Comparison of ENCODE assay signal across 24 mouse cellular contexts in the genomic region with DNA sequence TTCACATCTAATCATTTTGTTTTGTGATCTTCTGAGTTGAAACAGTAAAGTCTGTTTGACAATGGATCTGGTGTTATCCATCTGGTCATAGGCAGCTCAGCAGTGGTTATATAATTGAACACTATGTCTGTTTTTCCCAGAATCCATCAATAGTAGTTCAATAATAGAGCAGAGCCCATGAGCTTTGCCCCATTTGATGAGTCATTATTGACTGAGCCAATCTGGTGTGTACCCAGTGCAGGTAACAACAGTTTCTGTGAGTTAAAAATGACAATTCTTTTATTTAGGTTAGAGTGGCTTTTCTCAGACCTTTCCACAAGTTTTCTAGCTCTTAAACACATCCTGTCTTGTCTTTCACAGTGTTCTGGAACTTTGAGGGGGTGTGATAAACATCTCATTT.
A peak's percentile ranks its signal among the peaks of the same experiment; 100 is the strongest.
DNase-seq lines count a peak whose midpoint lies in the region; ATAC-seq and TF ChIP-seq lines count a peak whose summit lies in the region.
"Had no signal": no experiment of that assay in that cellular context is flagged by ENCODE, and none has a peak within 500 bp of the region (broad histone marks: within the 10 kb centered on the region; RNA-seq: fewer than 3 reads in every experiment).

No protein-coding gene starts in this region.

- no peak overlapping the region for H3K4me2 ChIP-seq in liver, embryonic 12.5 days
- H3K4me2 ChIP-seq: heart, embryonic 12.5 days; heart, embryonic 15.5 days; hindbrain, embryonic 13.5 days had no signal

- no peak overlapping the region for H3K9ac ChIP-seq in liver, adult 2 months (ENCODE audit: low read depth, low read length)
- H3K9ac ChIP-seq in liver, embryonic 12.5 days = no peak overlapping the region
- H3K9ac ChIP-seq: forebrain, postnatal 0 days; heart, embryonic 12.5 days; heart, embryonic 15.5 days; hindbrain, embryonic 13.5 days had no signal

- ATAC-seq in frontal cortex, adult (ENCODE audit: low TSS enrichment) = peak; percentile 44
- no peak for ATAC-seq in liver, embryonic 12.5 days
- ATAC-seq: activated CD4-positive, CD25-positive, alpha-beta regulatory T cell, adult 4 months; forebrain, embryonic 14.5 days; forebrain, postnatal 0 days; hindbrain, embryonic 16.5 days had no signal

- TF ChIP-seq POLR2A in liver, adult 2 months (IDR thresholded peaks at IDR 0.05; ENCODE audit: extremely low read depth, insufficient read depth, low read length) = no peak

- H3K27me3 ChIP-seq in liver, adult 2 months (ENCODE audit: control insufficient read depth, insufficient read depth, low read length) = no peaks in the 10 kb centered on the region
- H3K27me3 ChIP-seq in liver, embryonic 12.5 days (replicated peaks) = no peaks in the 10 kb centered on the region
- H3K27me3 ChIP-seq: heart, embryonic 12.5 days; heart, embryonic 15.5 days; hindbrain, embryonic 13.5 days had no signal

- peaks cover 2% of the 10 kb centered on the region; the same call in 1 of the 2 replicates for H3K4me1 ChIP-seq in liver, adult 2 months (ENCODE audit: control insufficient read depth, insufficient read depth, low read length)
- H3K4me1 ChIP-seq in liver, embryonic 12.5 days = no peaks in the 10 kb centered on the region
- H3K4me1 ChIP-seq: forebrain, embryonic 10.5 days; heart, embryonic 12.5 days; heart, embryonic 15.5 days; hindbrain, embryonic 10.5 days; hindbrain, embryonic 13.5 days had no signal

- TF ChIP-seq CTCF in liver, adult 2 months (IDR thresholded peaks at IDR 0.05; ENCODE audit: low read depth, low read length) = no peak

- H3K9me3 ChIP-seq in liver, embryonic 12.5 days (replicated peaks) = no peaks in the 10 kb centered on the region
- H3K9me3 ChIP-seq: forebrain, embryonic 10.5 days; heart, embryonic 12.5 days; heart, embryonic 15.5 days; hindbrain, embryonic 10.5 days; hindbrain, embryonic 13.5 days had no signal

- no peak overlapping the region for H3K4me3 ChIP-seq in liver, adult 2 months (ENCODE audit: insufficient read depth, low read depth, low read length)
- H3K4me3 ChIP-seq in liver, embryonic 12.5 days = no peak overlapping the region
- H3K4me3 ChIP-seq: forebrain, embryonic 10.5 days; heart, embryonic 12.5 days; heart, embryonic 15.5 days; hindbrain, embryonic 10.5 days; hindbrain, embryonic 13.5 days had no signal

- no peaks in the 10 kb centered on the region for H3K36me3 ChIP-seq in liver, adult 2 months (ENCODE audit: control insufficient read depth, insufficient read depth, low read length)
- no peaks in the 10 kb centered on the region for H3K36me3 ChIP-seq in liver, embryonic 12.5 days
- H3K36me3 ChIP-seq: forebrain, embryonic 10.5 days; heart, embryonic 12.5 days; heart, embryonic 15.5 days; hindbrain, embryonic 10.5 days; hindbrain, embryonic 13.5 days had no signal

- H3K79me2 ChIP-seq in liver, adult 2 months (ENCODE audit: control insufficient read depth, insufficient read depth, low read length) = no peaks in the 10 kb centered on the region

- no peak overlapping the region for H3K27ac ChIP-seq in liver, adult 2 months (replicated peaks; ENCODE audit: insufficient read depth, low read depth, low read length)
- no peak overlapping the region for H3K27ac ChIP-seq in liver, embryonic 12.5 days
- H3K27ac ChIP-seq: forebrain, embryonic 10.5 days; heart, embryonic 15.5 days; hindbrain, embryonic 10.5 days; hindbrain, embryonic 13.5 days had no signal

- DNase-seq in frontal cortex, postnatal 10 days (ENCODE audit: low spot score in 2 of 2) = no peak
- peak; percentile 1 to 50 for DNase-seq in layer of hippocampus, adult 18-20 months (ENCODE audit: low spot score in 2 of 2)
- DNase-seq in layer of hippocampus, adult 9-11 months = no peak
- DNase-seq in liver, adult 2 months (ENCODE audit: extremely low read depth, low read depth, low spot score) = peak; percentile 73
- DNase-seq: adrenal gland, adult 8-10 months; adrenal gland, postnatal 25 days; cerebellum, adult 18-20 months; cerebellum, adult 9-10 months; cerebellum, postnatal 14 days; forebrain, postnatal 0 days; gastrocnemius, postnatal 25 days; heart, adult 18-20 months; heart, postnatal 10 days; heart, postnatal 36 days had no signal

Comparison
In these comparisons a context has a peak if more than half of its experiments do, and no peak if none do; other contexts are left out.
1. DNase-seq: peak in layer of hippocampus, adult 18-20 months (2 of 2) and liver, adult 2 months (single experiment); none in frontal cortex, postnatal 10 days (0 of 2) and layer of hippocampus, adult 9-11 months (single experiment).